Mouse (Mus musculus) layer of hippocampus, adult 8-10 months (tissue): Measurements from ENCODE around the gene Gins2. TPM values are rescaled to one million over a fixed set of nuclear protein-coding genes. Genes with fewer than 3 reads are reported as not detected.

Experiments used
- DNase-seq, 2 experiments: peaks; one replicate each; pipeline ENCODE4 v3.0.0; 2022; ENCODE audit warnings: low spot score in 2 of 2
- total RNA-seq, 4 experiments: library from RNA; stranded (reverse); gene quantifications; 2 replicates each; pipeline ENCODE4 v1.2.4; 2022

The Gins2 gene
- total RNA-seq, 4 experiments from 2014 or later = 2.4 to 4.8 (median 2.8) TPM

DNA sequence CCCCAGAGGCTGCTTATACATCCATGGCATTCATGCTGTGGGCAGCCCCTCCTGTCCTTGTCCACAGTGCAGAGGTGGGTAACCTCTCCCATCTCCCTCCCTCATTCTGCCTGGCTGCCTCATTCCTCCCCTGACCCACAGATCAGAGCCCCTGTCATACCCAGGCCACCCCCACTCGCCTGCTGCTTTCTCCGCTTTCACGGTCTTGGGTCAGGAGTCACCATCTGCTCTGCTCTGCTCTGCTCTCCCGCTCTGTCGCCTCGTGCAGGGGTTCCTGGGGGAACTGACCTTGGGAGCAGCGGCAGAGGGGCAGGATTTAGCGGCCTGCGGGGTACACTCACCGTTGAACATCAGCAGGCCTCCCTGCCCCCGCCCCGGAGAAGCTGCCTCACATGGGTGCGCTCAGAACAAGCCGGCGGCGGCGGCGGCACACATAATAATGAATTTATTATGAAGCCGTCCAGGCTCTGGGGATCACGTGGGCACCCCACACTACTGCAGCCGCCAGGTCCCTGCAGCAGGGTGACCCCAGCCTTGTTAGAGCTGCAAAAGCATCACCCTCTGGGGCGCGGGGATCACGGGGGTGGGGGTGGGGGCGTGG, 39.7 kb downstream of the Gins2 start:
- no peak for DNase-seq

DNA sequence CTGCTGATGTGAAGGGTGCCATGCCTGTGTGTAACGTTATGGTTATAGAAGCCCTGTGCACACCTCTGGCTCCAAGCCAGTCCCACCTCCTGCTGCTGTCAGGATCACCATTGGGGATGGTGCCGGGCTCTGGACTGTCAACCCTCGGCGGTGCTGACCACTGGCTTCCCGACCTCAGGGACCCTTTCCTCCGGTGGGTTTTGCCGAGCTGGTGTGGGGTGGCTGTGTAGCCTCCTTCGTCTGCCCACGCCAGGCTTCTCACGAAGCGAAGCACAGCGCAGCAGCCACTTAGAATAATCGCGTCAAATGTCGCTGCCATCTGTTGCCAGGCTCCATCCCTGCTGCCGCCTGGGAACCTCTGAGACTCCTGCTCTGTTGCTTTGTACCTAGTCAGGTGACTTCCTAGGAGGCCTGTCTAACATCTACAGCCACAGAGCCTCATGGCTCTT, 40.8 kb downstream of the Gins2 start:
- DNase-seq = peak; percentile 78 to 81

DNA sequence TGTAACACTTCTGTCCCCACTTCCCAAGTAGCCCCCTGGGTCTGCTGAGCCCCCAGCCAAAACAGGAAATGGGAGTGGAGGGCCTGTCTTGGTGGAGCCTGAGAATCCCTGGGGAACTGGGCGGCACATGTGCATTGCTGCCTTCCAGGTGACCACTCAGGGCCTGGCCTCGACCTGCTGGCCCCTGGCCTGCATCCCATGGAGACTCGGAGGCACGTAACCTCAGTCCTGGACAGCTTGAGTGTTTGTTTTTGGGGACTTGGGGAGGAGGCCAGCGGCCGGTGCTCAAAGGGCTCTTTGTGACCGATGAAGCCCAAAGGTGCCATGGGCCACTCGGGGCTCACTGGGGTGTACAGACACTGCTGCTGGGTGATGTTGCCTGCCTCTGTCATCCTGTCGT, 41.5 kb downstream of the Gins2 start:
- no peak for DNase-seq

DNA sequence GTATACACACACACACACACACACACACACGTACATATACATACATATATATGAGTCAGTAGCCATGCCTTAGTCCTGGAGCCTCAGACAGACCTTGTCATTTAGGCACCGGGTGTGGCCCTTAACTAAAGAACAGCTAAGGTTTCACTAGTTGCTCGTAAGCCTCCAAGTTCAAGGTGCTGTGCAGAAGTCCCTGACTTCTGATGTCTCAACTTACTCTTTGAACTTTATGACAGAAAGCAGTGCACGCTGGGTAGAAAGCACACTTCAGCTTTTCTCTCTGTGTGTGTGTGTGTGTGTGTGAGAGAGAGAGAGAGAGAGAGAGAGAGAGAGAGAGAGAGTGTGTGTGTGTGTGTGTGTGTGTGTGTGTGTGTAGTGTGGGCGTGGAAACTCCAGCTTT, 44.9 kb downstream of the Gins2 start:
- no peak for DNase-seq

DNA sequence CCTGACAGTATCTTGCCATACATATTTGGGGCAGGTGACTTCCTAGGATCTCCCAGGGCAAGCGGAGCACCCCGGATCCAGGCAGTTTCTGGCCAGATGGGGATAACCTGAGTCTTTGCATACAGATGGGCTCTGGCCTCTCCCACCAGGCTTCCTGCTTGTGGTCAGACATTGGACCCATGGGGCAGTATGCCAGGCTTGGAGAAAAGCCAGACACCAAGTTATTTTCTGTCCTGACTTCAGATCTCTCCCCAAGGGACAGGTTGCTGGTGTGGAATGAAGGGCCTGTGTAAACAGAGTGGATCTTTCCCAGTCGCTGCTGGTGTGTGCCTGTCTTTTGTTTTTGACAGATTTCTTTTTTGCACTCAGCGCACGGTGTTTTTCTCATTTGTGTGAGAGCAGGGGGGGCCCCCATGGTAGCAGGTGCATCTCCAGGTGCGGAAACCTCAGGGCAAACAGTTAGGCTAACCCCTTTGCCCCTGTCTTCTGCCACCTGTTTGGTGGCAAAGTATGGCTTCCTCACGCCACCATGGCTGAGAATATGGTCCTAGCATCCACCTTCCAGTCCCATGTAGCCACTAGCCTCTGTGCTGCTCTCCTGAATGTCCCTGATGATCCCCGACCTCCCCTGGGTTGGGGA, 45.6 kb downstream of the Gins2 start:
- no peak for DNase-seq

DNA sequence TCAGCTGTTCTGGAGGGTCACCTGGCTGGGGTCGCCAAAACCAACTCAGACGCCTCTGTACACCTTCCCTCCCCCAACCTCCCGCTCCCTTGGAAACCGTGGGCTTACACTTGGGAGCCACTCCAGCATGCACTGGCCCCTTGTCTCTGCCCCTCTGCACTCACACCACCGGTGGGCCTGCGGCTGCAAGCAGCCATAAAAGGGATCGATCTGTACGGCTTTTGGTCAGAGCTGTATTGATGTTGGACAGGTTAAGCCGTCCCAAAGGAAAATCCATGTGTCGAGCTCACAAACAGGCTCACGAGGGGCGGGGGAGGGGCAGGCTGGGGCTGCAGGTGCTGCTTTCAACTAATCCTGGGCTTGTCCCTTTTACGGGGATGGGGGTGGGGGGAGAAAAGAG, 46.1 kb downstream of the Gins2 start:
- no peak for DNase-seq

DNA sequence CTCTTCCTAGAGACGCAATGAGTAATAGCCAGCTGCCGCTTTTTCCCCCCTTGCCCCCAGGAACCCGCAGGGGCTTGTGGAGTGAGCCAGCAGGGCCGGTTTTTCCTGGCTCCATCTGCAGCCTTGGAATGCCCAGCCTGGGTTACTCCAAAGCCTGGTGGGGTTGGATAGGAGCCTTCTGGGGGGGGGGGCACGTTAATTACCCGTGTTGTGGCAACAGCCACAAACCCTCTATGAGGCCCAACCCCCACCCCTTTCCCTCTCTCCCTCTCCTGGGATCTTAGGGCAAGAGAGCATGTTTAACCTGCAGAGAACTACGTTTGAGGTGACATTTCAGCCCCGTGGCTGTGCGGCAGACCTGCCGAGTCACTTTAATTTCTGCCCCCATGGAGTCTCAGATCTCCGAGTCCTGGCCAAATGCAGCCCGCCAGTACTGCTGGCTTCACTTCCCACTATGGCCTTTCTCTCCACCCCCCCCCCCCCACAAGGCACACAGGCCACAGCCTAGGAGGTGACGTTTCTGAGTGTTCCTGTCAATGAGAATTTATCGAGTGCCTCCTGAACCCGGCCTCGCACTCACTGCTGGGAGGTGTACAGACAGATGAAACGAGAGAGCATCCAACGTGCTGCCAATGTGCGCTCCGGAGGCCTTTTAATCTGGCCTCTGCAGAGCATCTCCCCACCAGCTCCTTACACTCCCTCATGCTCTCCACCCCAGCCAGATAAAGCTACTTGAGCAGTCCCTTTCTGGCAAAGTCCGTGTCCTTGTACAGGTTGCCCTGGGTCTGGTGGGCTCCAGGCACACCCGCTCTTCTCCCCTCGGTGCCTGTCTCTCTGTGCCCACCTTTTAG, 49.1 kb downstream of the Gins2 start:
- no peak for DNase-seq

DNA sequence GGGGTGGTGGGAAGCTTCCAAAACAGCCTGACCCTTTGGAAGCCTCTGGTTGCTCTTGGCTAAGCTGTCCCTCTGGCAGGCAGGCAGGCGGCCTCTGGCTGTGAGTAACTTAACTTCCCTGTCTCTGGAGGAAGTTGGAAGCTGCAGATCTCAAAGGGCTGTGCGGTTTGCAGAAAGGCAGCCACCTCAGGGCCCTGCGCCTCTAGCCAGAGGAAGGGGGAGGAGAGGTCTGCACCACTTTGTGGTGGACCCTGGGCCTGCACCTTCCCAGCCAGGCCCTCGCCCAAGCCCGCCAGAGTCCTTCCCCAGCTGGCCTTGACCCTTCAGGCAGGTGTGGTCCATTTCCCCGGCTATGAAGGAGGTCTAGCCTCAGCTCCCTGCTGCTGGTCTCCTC, 49.7 kb downstream of the Gins2 start:
- DNase-seq = no peak

DNA sequence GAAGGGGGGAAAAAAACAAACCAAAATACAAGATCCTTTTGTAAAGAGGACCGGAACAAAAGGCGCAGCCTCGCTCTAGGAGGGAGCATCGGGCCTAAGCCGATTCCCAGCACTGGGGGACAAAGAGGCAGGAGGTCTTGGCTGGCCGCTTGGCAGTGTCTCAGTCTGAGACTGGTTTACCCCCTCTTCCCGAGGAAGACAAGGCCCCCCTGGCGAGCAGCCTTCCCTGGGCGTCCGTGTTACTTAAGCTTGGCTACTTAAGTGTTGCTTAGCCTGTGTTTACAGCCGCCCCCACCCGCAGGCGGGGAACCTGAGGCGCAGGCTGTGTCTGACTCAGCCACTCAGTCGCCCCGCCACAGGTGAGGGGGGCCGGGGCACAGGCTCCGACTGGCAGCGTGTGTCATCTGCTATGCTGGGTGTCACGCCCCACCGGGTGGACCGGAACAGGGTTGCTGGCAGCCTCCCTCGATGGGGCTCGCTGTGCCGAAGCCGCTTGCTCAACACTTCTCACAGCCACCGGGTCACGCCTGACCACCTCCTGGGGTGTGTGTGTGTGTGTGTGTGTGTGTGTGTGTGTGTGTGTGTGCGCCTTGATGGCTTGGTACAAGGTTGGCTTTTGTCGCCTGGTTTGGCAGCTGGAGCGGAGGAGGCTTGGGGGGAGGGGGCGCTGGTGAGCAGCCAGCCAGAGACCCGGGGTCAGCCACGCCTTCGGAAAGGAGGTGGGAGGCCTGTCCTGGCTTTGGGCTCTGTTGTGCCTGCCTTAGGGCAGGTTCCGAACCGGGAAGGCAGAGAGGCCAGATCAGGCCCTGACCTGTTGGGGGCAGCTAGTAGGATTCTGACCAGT, 50.5 kb downstream of the Gins2 start:
- DNase-seq = peak in 1 of 2 experiments; percentile 61

DNA sequence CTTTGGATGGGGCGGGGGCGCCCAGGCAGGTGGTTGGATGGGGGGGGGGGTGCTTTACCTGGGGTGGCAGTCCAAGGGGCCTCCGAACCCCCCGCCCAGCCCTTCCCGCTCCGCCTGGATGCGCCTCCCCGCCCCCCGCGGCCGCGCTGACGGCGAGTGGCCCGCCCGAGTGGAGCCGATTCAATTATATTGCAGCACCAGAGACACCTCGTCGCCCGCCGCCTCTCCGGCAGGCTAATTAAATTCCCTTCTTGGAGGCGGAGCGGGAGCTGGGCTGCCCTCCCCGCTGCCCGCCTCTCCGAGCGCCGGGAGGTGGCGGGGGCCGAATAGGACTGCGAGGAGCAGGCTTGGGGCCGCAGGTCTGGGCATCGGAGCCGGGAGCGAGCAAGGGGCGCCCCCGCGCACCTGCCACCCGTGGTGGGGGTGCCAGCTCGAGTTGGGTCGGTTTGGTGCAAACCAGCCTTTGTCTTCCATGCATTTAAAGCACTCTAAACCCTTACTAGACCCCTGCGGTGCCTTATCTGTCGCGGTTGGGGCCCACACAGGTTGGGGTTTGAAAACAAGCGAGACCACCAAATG, 51.2 kb downstream of the Gins2 start:
- DNase-seq = peak in 1 of 2 experiments; percentile 69

DNA sequence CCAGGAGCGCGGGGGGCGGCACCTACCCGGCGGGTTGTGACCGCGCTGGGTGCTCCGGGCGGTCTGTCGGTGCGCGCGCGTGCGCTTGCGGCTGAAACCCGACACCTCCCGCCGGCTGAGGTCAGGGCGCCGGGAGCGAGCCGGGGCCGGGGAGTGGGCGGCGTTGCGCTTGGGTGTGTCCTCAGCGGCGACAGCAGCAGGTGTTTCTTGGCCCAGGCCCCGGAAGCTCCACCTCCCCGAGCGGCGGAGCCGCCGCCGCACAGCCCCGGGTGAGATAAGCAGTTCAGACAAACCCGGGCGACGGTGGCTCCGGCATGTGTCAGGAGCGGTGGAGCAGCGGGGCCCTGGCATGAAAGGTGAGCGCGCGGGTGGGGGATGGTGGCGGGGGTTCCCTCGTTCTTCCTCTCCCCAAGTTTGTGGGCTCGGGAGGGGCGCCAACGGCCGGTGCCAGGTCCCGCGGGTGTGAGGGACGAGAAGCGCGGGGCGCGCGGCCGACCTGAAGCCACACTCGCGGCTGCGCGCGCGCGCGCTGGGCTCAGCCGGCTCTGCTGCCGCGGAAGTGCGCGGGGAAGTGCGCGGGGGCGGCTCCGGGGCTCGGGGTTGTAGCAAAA, 51.8 kb downstream of the Gins2 start:
- DNase-seq = no peak

DNA sequence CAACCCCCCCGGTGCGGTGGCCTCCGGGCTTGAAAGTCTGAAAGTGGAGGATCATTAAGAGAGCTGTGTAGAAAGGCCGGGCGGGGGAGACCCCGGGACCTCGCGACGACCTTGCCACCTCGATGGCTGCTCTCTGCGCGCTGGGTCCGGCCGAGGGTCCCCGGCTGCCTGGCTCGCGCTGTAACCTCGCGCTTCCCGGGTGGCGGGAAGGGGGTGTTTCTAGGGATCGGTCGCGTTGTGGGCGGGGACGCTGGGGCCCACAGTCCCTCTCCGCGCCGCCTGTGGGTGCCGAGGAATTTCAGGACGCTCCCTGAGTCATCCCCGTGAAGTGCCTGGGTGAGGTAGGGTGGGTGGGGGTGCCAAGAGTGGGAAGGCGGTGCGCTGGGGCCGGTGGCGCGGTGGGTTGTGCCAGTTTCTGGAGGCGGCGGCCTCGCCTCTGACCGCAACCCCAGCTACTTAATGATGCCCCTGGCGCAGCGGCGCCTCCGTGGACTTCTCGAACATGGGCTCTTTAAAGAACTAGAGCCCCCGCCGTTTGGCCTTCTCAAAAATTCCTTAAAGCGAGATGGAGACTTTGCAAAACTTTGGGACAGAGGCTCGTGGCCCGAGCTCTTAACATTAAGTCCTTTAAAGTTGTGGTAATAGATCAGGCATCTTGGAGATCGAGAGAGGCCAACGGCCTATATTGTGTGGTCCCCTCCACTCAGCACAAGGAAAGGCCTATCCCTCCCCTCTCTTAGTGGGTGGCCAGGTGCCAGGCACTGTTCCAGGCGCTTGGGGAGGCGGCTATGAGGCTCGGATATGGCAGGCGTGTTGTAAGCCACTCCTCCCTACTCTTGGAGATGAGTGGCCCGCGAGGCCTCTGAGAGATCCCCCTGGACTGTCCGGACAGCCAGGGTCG, 52.5 kb downstream of the Gins2 start:
- peak in 1 of 2 experiments; percentile 65 for DNase-seq

DNA sequence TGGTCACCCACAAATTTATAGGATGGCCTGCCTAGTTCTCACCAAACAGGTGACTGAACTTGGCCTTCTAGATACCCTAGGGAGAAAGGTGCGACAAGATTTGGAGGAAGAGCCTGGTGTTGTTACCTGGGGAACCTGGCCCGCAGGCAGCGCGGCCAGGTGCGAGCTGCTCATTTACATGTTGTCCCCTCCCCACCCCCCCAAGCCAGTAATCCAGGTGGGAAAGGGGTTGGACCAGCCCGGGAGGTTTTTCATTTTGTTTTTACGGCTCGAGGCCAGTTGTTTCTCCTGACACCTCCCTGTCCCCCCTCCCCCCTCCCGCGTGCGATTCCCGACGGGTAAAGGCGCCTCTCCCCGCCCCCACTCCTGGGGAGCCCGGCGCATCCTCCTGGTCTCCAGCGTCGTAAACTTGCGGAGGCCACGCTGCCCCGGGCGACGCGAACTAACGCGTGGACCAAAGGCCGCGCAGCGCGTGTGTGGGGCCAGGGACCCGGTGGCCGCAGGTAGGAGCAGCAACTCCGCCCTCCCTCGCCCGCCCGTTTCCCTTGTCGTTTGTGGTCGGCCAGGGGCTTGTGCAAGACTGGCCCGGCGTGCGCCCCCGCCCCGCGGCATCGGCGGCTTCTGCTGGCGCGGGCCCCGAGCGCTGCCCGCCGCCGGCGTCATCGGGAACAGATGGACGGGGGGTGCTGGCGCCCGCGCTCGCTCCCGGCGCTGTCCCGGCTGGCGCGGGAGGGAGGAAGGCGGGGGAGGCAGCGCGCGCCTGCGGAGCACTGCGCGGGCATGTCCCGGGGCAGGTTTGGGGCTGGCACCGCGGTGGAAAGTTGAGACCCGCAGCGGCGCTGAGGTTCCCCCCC, 53.4 kb downstream of the Gins2 start:
- peak in 1 of 2 experiments; percentile 70 for DNase-seq

DNA sequence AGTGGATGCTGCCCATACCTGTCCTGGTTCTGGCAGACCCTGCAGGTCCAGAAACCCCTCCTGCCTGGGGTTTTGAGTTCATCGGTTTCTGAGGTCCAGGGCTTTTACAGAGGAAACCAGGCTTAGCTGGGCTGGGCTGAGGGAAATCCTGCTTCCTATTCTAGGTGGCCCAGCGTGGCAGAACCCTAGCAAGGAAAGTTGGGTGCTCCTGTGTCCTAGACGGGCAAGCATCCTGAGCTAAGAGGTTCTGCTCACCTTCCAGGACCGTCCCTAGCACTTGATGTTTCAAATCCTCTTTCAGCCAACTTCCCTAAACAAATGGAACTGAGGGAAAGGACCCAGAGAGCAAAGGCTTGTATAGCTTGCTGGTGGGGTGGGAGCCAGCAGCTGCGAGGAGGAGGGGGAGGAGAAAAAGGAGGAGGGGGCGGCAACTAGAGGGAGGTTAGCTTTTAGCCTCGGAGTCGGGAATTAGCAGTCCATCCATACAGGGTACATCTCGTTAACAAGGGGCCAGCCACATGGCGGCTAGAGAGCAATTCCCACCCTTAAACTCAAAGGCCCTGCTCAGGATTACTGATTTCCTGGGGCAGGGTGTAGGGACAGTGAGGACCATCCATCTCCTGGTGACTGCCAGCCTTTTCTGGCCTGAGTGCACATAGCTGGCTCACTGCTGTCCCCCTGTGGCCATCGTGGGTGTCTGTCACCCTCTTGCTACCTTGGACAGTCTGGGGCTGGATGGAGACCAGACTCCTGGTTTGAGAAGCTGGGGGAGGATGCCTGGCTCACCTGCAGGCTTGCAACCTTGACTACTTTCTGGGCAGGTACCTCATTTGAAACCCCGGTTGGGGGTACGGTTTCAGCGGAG, 54.4 kb downstream of the Gins2 start:
- peak; percentile 78 to 79 for DNase-seq

DNA sequence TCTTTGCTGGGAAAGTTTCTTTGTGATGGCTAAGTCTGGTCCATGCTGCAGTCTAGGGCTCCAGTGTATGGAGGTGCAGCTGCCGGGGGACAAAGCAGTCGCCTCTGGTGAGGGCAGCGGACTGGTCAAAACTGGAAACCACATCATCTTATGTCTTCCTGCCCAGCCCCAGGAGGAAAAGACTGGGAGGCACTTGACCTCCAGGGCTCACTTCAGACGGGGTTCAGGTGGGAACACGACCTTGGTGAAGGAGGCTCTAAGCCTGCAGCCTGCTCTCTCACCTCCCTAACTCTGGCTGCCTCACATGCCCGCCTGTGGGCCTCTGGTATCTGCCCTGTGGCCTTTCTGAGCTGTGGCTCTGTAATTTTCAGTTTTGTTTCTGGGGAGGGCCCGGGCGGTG, 55.0 kb downstream of the Gins2 start:
- DNase-seq = no peak

DNA sequence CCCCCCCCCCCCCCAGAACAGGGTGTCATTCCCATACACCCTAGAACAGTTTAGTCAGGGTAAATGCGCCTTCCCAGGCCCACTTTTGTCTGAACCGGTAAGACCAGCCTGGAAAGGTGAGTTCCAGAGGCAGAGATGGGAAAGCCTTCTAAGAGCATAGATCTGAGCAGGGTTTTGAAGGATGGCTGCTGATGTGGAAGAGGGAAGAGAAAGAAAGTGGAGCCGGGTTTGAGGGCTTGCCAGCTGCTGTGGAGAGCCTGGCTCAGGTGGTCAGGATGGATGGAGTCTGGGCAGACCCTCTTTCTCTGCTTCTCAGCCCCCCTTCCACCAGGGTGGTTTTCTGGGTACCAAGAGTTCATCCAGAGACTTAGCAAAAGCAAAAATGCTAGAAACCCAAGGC, 55.7 kb downstream of the Gins2 start:
- no peak for DNase-seq

DNA sequence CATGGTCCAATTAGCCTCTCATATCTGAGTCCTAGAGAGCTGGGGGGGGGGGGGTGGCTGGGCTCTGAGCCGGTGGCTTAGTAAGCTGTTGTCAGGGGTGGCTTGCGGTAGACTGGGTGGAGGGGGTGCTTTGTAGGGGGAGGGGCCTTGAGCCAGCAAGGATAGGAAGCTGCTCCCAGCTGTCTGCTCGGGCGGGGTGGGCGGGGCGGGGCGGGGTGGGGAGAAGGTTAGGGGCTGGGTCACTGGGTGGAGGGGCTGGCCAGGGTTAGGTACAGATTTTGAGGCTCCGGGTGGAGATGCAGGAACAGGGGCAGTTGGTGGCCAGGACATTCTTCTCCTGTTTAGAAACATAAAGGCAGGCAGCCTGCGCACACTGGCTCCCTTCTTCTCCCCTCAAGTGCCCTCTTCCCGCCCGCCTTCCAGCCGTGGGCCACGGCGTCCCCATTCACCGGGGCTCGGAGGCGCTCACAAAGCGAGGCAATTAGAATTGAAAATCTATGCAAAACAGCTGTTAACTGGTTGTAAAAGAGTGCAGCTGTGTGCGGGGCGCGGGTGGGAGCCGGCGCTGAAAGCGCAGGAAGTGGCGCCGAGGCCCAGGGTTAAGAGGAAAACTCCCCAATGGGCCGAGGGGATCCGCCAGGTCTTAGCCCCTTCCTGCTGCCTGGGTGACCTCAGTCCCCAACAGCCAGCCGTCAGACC, 56.4 kb downstream of the Gins2 start:
- DNase-seq = no peak
